18 mouse cellular contexts compared by ENCODE assay signal in genomic region chr2:36243296-36243891, GRCm38 (mm10). TPM values are rescaled to one million over a fixed set of nuclear protein-coding genes. Genes with fewer than 3 reads are reported as not detected.
DNase-seq lines count a peak whose midpoint lies in the region; ATAC-seq and TF ChIP-seq lines count a peak whose summit lies in the region.
"Had no signal": no experiment of that assay in that cellular context is flagged by ENCODE, and none has a peak within 500 bp of the region (broad histone marks: within the 10 kb centered on the region; RNA-seq: fewer than 3 reads in every experiment).

No protein-coding gene starts in this region.

- no peak overlapping the region for H3K9ac ChIP-seq in lung, embryonic 14.5 days
- H3K9ac ChIP-seq in liver, embryonic 12.5 days: no peak overlapping the region
- no peak overlapping the region for H3K9ac ChIP-seq in stomach, embryonic 14.5 days (replicated peaks; ENCODE audit: low read depth, low read length)
- no peak overlapping the region for H3K9ac ChIP-seq in forebrain, embryonic 11.5 days (ENCODE audit: low read length)
- H3K9ac ChIP-seq: forebrain, embryonic 13.5 days; limb, embryonic 13.5 days; neural tube, embryonic 12.5 days had no signal

- CTCF ChIA-PET in Patski (lab: Charles Lee): interaction anchor here (0.8 to 1.2 kb wide), 4 partner anchors 9 to 231 kb away, joined by 3 to 4 read pairs (median 3); no protein-coding TSS in a partner anchor

- POLR2A ChIA-PET in Patski (lab: Charles Lee): interaction anchor here (1.4 kb wide), 1 partner anchor 28 kb away, joined by 3 read pairs; no protein-coding TSS in a partner anchor

- no peaks in the 10 kb centered on the region for H3K36me3 ChIP-seq in lung, embryonic 14.5 days (ENCODE audit: insufficient read depth)
- peaks cover 16% of the 10 kb centered on the region for H3K36me3 ChIP-seq in liver, embryonic 12.5 days
- H3K36me3 ChIP-seq in stomach, embryonic 14.5 days (ENCODE audit: control insufficient read depth, insufficient read depth, low read length): no peaks in the 10 kb centered on the region
- H3K36me3 ChIP-seq in forebrain, embryonic 11.5 days (ENCODE audit: control insufficient read depth, insufficient read depth, low read length): no peaks in the 10 kb centered on the region
- H3K36me3 ChIP-seq: embryonic facial prominence, embryonic 10.5 days; hindbrain, embryonic 10.5 days; neural tube, embryonic 12.5 days had no signal

- H3K9me3 ChIP-seq in lung, embryonic 14.5 days (ENCODE audit: low read depth, low read length): no peaks in the 10 kb centered on the region
- no peaks in the 10 kb centered on the region for H3K9me3 ChIP-seq in liver, embryonic 12.5 days (replicated peaks)
- no peaks in the 10 kb centered on the region; the same call in 1 of the 2 replicates for H3K9me3 ChIP-seq in stomach, embryonic 14.5 days (ENCODE audit: control insufficient read depth, low read depth, low read length)
- H3K9me3 ChIP-seq in forebrain, embryonic 11.5 days (ENCODE audit: control insufficient read depth, low read length): no peaks in the 10 kb centered on the region
- H3K9me3 ChIP-seq: embryonic facial prominence, embryonic 10.5 days; hindbrain, embryonic 10.5 days; limb, embryonic 13.5 days; neural tube, embryonic 12.5 days had no signal

- 62% methylated on average over 9 of the region's 9 CpGs for WGBS in lung, embryonic 14.5 days
- WGBS in liver, embryonic 12.5 days (ENCODE audit: insufficient replicate concordance): 73% methylated on average over 9 of the region's 9 CpGs
- 68% methylated on average over 9 of the region's 9 CpGs for WGBS in stomach, embryonic 14.5 days
- 86% methylated on average over 9 of the region's 9 CpGs for WGBS in forebrain, embryonic 11.5 days

- no peak for TF ChIP-seq CTCF in lung, embryonic 14.5 days (IDR thresholded peaks at IDR 0.05; ENCODE audit: low read depth)
- no peak for TF ChIP-seq CTCF in Patski (IDR thresholded peaks at IDR 0.05)
- TF ChIP-seq CTCF in left cerebral cortex, adult 2 months (IDR thresholded peaks at IDR 0.05): no peak

- in situ Hi-C loops in Patski (cut with MboI; ENCODE audit: low pct_unique_long_range_greater_than_20kb): no loop called here

- ATAC-seq in lung, embryonic 14.5 days (ENCODE audit: insufficient read depth): peak; percentile 22; the same call in 1 of the 2 replicates
- ATAC-seq in Patski: peak; percentile 48
- peak; percentile 54; the same call in 1 of the 2 replicates for ATAC-seq in liver, embryonic 12.5 days
- ATAC-seq in stomach, embryonic 14.5 days (ENCODE audit: insufficient number of reproducible peaks, insufficient read depth, low FRiP score, low read depth): peak; percentile 39
- ATAC-seq in forebrain, embryonic 11.5 days (replicated peaks; ENCODE audit: low FRiP score): no peak
- ATAC-seq: forebrain, embryonic 13.5 days had no signal

- H3K4me1 ChIP-seq in lung, embryonic 14.5 days (ENCODE audit: insufficient read depth): 0 out of 2 replicates have a peak, but pooled peaks cover 5% of the 10 kb centered on the region
- H3K4me1 ChIP-seq in liver, embryonic 12.5 days: no peaks in the 10 kb centered on the region
- H3K4me1 ChIP-seq in stomach, embryonic 14.5 days (ENCODE audit: control insufficient read depth, insufficient read depth, low read length): peaks cover 13% of the 10 kb centered on the region; the same call in 1 of the 2 replicates
- H3K4me1 ChIP-seq in forebrain, embryonic 11.5 days (replicated peaks; ENCODE audit: control insufficient read depth, insufficient read depth, low read length): no peaks in the 10 kb centered on the region
- H3K4me1 ChIP-seq: hindbrain, embryonic 10.5 days; limb, embryonic 13.5 days; neural tube, embryonic 12.5 days had no signal

- no peak for DNase-seq in lung, embryonic 14.5 days
- DNase-seq in lung, postnatal 36 days: no peak
- no peak for DNase-seq in Patski (ENCODE audit: low read depth, low spot score)
- DNase-seq in forebrain, embryonic 11.5 days (ENCODE audit: low spot score): no peak
- DNase-seq in left cerebral cortex, adult 2 months (ENCODE audit: extremely low spot score in 1 of 2, low spot score in 2 of 2): no peak
- DNase-seq in layer of hippocampus, adult 9-10 months (ENCODE audit: low spot score): no peak
- DNase-seq: adrenal gland, adult 8-10 months; cerebellum, adult 9-10 months; gastrocnemius, postnatal 25 days had no signal

- H3K4me2 ChIP-seq in lung, embryonic 14.5 days: no peak overlapping the region
- no peak overlapping the region for H3K4me2 ChIP-seq in liver, embryonic 12.5 days
- H3K4me2 ChIP-seq in stomach, embryonic 14.5 days (replicated peaks; ENCODE audit: low read depth, low read length): no peak overlapping the region
- no peak overlapping the region for H3K4me2 ChIP-seq in forebrain, embryonic 11.5 days (ENCODE audit: low read depth, low read length, severe bottlenecking)
- H3K4me2 ChIP-seq: forebrain, embryonic 13.5 days; limb, embryonic 13.5 days; midbrain, embryonic 11.5 days; neural tube, embryonic 12.5 days had no signal

- 0 out of 2 replicates have a peak overlapping the region, but pooled peaks have one; percentile 0 for H3K27ac ChIP-seq in lung, embryonic 14.5 days (ENCODE audit: low read depth)
- H3K27ac ChIP-seq in liver, embryonic 12.5 days: no peak overlapping the region
- H3K27ac ChIP-seq in stomach, embryonic 14.5 days (ENCODE audit: low read length): peak overlapping the region; percentile 48; the same call in 1 of the 2 replicates
- no peak overlapping the region for H3K27ac ChIP-seq in forebrain, embryonic 11.5 days (ENCODE audit: low read depth, low read length)
- no peak overlapping the region for H3K27ac ChIP-seq in left cerebral cortex, adult 2 months
- H3K27ac ChIP-seq: embryonic facial prominence, embryonic 10.5 days; forebrain, embryonic 13.5 days; heart, adult 2 months; hindbrain, embryonic 10.5 days; limb, embryonic 13.5 days; neural tube, embryonic 12.5 days had no signal

- H3K27me3 ChIP-seq in lung, embryonic 14.5 days (ENCODE audit: insufficient read depth, low read length): no peaks in the 10 kb centered on the region
- no peaks in the 10 kb centered on the region for H3K27me3 ChIP-seq in Patski
- H3K27me3 ChIP-seq in liver, embryonic 12.5 days (replicated peaks): no peaks in the 10 kb centered on the region
- no peaks in the 10 kb centered on the region for H3K27me3 ChIP-seq in stomach, embryonic 14.5 days (ENCODE audit: control insufficient read depth, insufficient read depth, low read length)
- H3K27me3 ChIP-seq in forebrain, embryonic 11.5 days (ENCODE audit: control insufficient read depth, insufficient read depth, low read length): no peaks in the 10 kb centered on the region
- H3K27me3 ChIP-seq: forebrain, embryonic 13.5 days; limb, embryonic 13.5 days; neural tube, embryonic 12.5 days had no signal

- H3K4me3 ChIP-seq in lung, embryonic 14.5 days (ENCODE audit: low read depth, low read length): no peak overlapping the region
- no peak overlapping the region for H3K4me3 ChIP-seq in liver, embryonic 12.5 days
- no peak overlapping the region for H3K4me3 ChIP-seq in stomach, embryonic 14.5 days (ENCODE audit: low read depth, low read length)
- no peak overlapping the region for H3K4me3 ChIP-seq in forebrain, embryonic 11.5 days (ENCODE audit: low read depth, low read length)
- H3K4me3 ChIP-seq in left cerebral cortex, adult 2 months: no peak overlapping the region
- H3K4me3 ChIP-seq: embryonic facial prominence, embryonic 10.5 days; forebrain, embryonic 13.5 days; heart, adult 2 months; hindbrain, embryonic 10.5 days; limb, embryonic 13.5 days; neural tube, embryonic 12.5 days had no signal

- intact Hi-C loops in left cerebral cortex, adult 2 months (cut with DNase I): no loop called here

RNA-seq across cellular contexts. Expression of gene Ptgs1, which starts 13.2 kb away (rescaled TPM):
- 30.2 and 33.4 TPM in 2 replicates for polyA plus RNA-seq in lung, embryonic 14.5 days (2014; fragmentation: Nextera tagmentation; extraction: Ambion mirVana)
- polyA plus RNA-seq in Patski (2021): 40.4 TPM
- polyA plus RNA-seq in liver, embryonic 12.5 days (2016; fragmentation: Nextera tagmentation; extraction: Ambion mirVana): 21.1 and 21.4 TPM in 2 replicates
- 30.7 and 34.1 TPM in 2 replicates for polyA plus RNA-seq in stomach, embryonic 14.5 days (2014; fragmentation: Nextera tagmentation; extraction: Ambion mirVana)
- polyA plus RNA-seq in forebrain, embryonic 11.5 days (2014; fragmentation: Nextera tagmentation; extraction: Ambion mirVana): 2.8 and 2.9 TPM in 2 replicates
- total RNA-seq in left cerebral cortex, adult 2 months (2021): 10 to 100 TPM; 16.9 to 21.3 TPM

Comparison
In these comparisons a context has a peak if more than half of its experiments do, and no peak if none do; other contexts are left out.
1. H3K27ac ChIP-seq: peak in lung, embryonic 14.5 days (single experiment) and stomach, embryonic 14.5 days (single experiment); none in liver, embryonic 12.5 days (single experiment), forebrain, embryonic 11.5 days (single experiment) and left cerebral cortex, adult 2 months (single experiment).